Mouse (Mus musculus): ENCODE measurements around the gene Plin5.
"Not testable (repeated sequence)": the region's sequence is repeated elsewhere in the genome, so short reads cannot be mapped to it uniquely, and the experiment has no call there.

The Plin5 gene

DNA sequence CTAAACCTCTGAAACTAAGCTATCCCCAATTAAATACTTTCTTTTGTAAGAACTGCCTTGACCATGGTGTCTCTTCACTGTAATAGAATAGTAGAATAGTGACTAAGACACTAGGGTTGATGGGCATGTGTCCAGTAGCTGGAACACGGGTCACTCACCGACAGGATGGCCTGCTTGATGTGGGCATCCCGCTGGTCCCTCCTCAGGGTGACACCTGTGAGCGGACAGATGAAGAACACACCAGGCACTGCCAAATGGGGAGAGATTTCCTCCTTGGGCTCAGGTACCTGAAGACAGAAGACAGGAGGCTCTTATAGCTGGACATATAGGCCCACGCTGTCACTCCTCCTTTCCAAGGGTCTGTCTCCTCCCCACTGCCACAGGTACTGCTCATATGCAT, 45.2 kb downstream of the Plin5 start:
- no peak for DNase-seq (ENCODE audit: low spot score)

DNA sequence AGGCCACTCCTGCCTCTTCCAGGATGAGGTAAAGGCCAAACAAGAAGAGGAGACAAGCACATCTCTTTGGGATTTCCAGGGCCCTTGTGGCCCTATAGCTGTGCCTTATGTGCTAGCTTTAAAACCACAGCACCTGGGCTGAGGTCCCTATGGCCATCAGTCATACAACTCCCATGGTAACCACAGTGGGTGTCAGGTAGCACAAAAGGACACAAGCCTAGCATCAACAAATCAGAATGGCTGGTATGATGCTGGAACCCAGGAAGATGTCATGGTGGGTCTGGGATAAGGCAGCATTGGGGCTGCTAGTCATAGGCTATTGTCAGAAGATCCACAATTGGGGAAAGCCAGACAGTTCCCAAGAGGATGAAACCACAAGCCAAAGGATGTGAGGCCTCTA, 46.3 kb downstream of the Plin5 start:
- no peak for DNase-seq (ENCODE audit: low spot score)

DNA sequence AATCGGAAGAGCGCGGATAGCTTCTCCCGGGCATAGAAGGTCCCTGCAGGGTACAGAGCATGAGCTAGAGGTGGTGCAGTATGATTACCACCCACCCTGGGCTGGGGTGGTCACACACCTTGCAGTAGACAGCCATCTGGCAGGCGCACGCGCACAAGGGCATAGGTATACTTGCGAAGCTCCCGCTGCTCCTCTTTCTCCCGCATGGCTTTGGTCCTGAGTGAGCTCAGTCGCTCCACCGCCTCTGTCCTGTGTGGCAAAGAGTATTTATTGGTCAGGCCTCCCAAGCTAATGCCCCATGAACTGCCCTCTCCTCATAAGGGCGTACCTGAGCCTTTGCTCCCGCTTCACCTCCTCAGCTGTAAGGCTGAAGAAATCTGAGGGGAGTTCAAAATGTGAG, 48.3 kb downstream of the Plin5 start:
- no peak for DNase-seq (ENCODE audit: low spot score)

DNA sequence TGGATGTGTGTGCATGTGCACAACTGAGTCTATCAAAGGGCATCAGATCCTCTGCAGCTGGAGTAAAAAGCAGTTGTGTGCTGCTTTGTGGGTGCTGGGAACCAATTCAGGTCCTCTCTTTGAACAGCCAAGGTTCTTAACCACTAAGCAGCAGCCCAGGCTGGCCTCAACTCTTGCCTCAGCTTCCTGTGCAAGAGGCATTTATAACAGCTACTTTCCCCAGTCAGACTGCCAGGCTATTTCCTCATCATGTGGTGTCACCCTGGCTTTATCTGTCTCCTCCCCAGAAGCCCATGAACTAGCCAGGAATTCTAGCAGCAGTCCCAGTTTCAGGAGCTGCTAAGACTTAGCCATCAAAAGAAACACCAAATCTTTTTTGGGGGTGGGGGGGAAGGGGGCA, 50.9 kb downstream of the Plin5 start:
- DNase-seq (ENCODE audit: low spot score): no peak

DNA sequence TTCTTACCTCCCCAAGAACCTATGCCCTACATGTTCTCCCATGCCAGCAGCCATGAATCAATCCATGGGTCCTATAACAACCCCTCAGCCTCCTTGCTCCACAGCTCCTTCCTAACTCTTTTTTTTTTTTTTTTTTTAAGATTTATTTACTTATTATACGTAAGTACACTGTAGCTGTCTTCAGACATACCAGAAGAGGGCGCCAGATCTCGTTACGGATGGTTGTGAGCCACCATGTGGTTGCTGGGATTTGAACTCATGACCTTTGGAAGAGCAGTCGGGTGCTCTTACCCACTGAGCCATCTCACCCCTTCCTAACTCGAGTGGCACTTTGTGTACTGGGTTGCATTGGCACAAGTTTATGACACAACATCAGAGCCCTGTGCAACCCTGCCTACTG, 51.7 kb downstream of the Plin5 start:
- DNase-seq (ENCODE audit: low spot score): not testable (repeated sequence)

DNA sequence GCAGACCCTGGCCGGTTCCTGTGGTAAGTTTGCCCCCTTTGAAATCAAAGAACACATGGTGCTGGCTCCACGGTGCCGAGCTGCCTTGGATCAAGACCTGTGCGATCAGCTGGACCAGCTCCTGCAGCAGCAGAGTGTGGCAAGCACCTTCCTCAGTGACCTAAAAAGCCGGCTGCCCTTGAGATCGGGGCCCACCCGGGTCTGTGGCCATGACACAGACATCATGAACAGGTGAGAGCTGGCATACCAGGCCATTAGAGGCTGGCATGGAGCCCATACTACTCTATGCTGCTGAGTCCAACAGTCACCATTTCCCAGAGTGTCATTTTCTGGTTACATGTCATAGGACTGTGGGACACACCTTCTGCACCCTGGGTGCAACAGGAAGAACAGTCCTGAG, 55.3 kb downstream of the Plin5 start:
- no peak for DNase-seq (ENCODE audit: low spot score)
